Mouse (Mus musculus): ENCODE results near the gene Gm10447.

Gm10447 gene

GRCm38 (mm10) chr11:53456474-53457371, at the start of gene Gm10447, which contains the start of gene Shroom1:
Gm10447 (minus strand) TSS chr11:53457110.
Shroom1 (plus strand) TSS chr11:53457205.
- no peak for DNase-seq (ENCODE audit: low spot score)

- DNase-seq (ENCODE audit: low spot score): no peak
Measured at GRCm38 (mm10) chr11:53505026-53505663, 48.2 kb upstream of the Gm10447 start.

- DNase-seq (ENCODE audit: low spot score): no peak
Measured at GRCm38 (mm10) chr11:53504376-53504775, 47.5 kb upstream of the Gm10447 start.

GRCm38 (mm10) chr11:53503738-53504137, 46.8 kb upstream of the Gm10447 start:
- no peak for DNase-seq (ENCODE audit: low spot score)

- no peak for DNase-seq (ENCODE audit: low spot score)
Measured at GRCm38 (mm10) chr11:53502039-53502765, 45.3 kb upstream of the Gm10447 start.

- no peak for DNase-seq (ENCODE audit: low spot score)
Measured at GRCm38 (mm10) chr11:53500569-53500968, 43.7 kb upstream of the Gm10447 start.

- DNase-seq (ENCODE audit: low spot score): no peak
Measured at GRCm38 (mm10) chr11:53496946-53497345, 40.0 kb upstream of the Gm10447 start.

- no peak for DNase-seq (ENCODE audit: low spot score)
Measured at GRCm38 (mm10) chr11:53495417-53495816, 38.5 kb upstream of the Gm10447 start.

- no peak for DNase-seq (ENCODE audit: low spot score)
Measured at GRCm38 (mm10) chr11:53493243-53493955, 36.5 kb upstream of the Gm10447 start.

- DNase-seq (ENCODE audit: low spot score): no peak
Measured at GRCm38 (mm10) chr11:53491954-53492401, 35.1 kb upstream of the Gm10447 start.

- DNase-seq (ENCODE audit: low spot score): no peak
Measured at GRCm38 (mm10) chr11:53489421-53489820, 32.5 kb upstream of the Gm10447 start.

- no peak for DNase-seq (ENCODE audit: low spot score)
Measured at GRCm38 (mm10) chr11:53489007-53489406, 32.1 kb upstream of the Gm10447 start.

GRCm38 (mm10) chr11:53486822-53487594, 30.1 kb upstream of the Gm10447 start:
- DNase-seq (ENCODE audit: low spot score): no peak

GRCm38 (mm10) chr11:53486351-53486750, 29.4 kb upstream of the Gm10447 start:
- DNase-seq (ENCODE audit: low spot score): no peak

GRCm38 (mm10) chr11:53485719-53486118, 28.8 kb upstream of the Gm10447 start:
- DNase-seq (ENCODE audit: low spot score): no peak

GRCm38 (mm10) chr11:53483159-53483891, 26.4 kb upstream of the Gm10447 start:
- DNase-seq (ENCODE audit: low spot score): peak; percentile 55

- DNase-seq (ENCODE audit: low spot score): peak; percentile 59
Measured at GRCm38 (mm10) chr11:53481088-53481730, 24.3 kb upstream of the Gm10447 start.

GRCm38 (mm10) chr11:53479783-53480301, 22.9 kb upstream of the Gm10447 start, which contains the start of the genes Gm9945 and Sowaha:
Gm9945 (plus strand) TSS chr11:53480166.
Sowaha (minus strand) TSS chr11:53480274.
- DNase-seq (ENCODE audit: low spot score): peak; percentile 54

GRCm38 (mm10) chr11:53479171-53479782, 22.4 kb upstream of the Gm10447 start:
- peak; percentile 27 for DNase-seq (ENCODE audit: low spot score)

All from spleen, adult 12 weeks (tissue).